Mouse (Mus musculus) spleen, adult 2 months (tissue): Measurements from ENCODE around the gene Pabpc1l. TPM values are rescaled to one million over a fixed set of nuclear protein-coding genes. Genes with fewer than 3 reads are reported as not detected.

Experiments used
- DNase-seq, 2 experiments: peaks; one replicate each; pipeline versions ENCODE4 v3.0.0 to v3.0.0-alpha.2; 2012 to 2021; ENCODE audit warnings: low spot score in 2 of 2, low read depth in 1 of 2
- H3K27ac ChIP-seq: fragments of 200-500 bp; 2 replicates; pipeline ENCODE4 v1.5.1; 2012; ENCODE audit warnings: low read length, inconsistent platforms; ENCODE audit not compliant: insufficient read depth
- H3K27me3 ChIP-seq: fragments of 200-500 bp; 2 replicates; pipeline ENCODE4 v1.6.1; 2012; ENCODE audit warnings: mild to moderate bottlenecking, moderate library complexity, low read length, inconsistent platforms; ENCODE audit not compliant: control insufficient read depth, insufficient read depth
- H3K36me3 ChIP-seq: fragments of 200-500 bp; 2 replicates; pipeline ENCODE4 v1.6.1; 2012; ENCODE audit warnings: mild to moderate bottlenecking, low read length, inconsistent platforms; ENCODE audit not compliant: control insufficient read depth, insufficient read depth
- H3K4me1 ChIP-seq: fragments of 200-500 bp; 2 replicates; pipeline ENCODE4 v1.6.1; 2011; ENCODE audit warnings: inconsistent platforms; ENCODE audit not compliant: control insufficient read depth, insufficient read depth, insufficient read length
- H3K4me3 ChIP-seq: fragments of 200-500 bp; 2 replicates; pipeline ENCODE4 v1.5.1; 2011; ENCODE audit warnings: mild to moderate bottlenecking, inconsistent platforms; ENCODE audit not compliant: insufficient read depth, insufficient read length; ENCODE audit errors: extremely low read depth
- CTCF ChIP-seq: fragments of 200-500 bp; IDR thresholded peaks from 2 replicates; pipeline ENCODE4 v1.5.1; 2011; ENCODE audit warnings: mild to moderate bottlenecking, inconsistent platforms; ENCODE audit not compliant: insufficient read depth, insufficient read length, insufficient replicate concordance; ENCODE audit errors: extremely low read depth
- POLR2A ChIP-seq: fragments of 200-500 bp; IDR thresholded peaks from 2 replicates; pipeline ENCODE4 v1.6.1; 2011; ENCODE audit warnings: low read depth, low read length, inconsistent platforms
- WGBS: fragments of 180-500 bp; shearing (Covaris S2); methylation state at CpG from one replicate; pipeline ENCODE4 v1.1.7; 2018; 5-methylcytosine and 5-hydroxymethylcytosine counted together
- polyA plus RNA-seq: library from polyadenylated mRNA; depleted of rRNA; stranded (reverse); fragments of >200 nt; gene quantifications from 2 replicates; pipeline ENCODE4 v1.2.3, GENCODE M21; 2012

The Pabpc1l gene
- polyA plus RNA-seq, 1 experiment, result 0.23 TPM

DNA sequence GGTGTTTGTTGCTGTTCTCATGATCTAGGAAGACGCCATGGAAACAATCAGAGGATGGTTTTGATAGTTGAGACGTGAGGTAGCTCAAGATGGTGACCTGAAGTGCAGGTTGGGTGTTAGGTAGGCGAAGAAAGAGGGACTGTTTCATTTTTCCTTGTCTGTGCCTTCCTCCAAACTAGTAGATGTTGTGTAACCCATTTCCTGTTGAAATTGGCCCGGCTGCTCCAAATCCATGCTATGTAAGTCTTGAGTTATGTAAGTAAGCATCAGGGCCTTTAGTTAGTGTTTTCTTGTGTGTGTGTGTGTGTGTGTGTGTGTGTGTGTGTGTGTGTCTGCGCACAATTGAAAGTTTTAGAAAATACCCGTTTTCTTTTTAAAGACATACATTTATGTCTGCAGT, 16.0 kb upstream of the Pabpc1l start:
- peaks cover 2% of the 10 kb centered on the region for H3K4me1 ChIP-seq
- TF ChIP-seq CTCF, result no peak
- 71% methylated on average over 6 of the region's 6 CpGs for WGBS
- H3K27me3 ChIP-seq, result no peaks in the 10 kb centered on the region
- H3K27ac ChIP-seq, result no peak overlapping the region
- H3K36me3 ChIP-seq, result peaks cover 20% of the 10 kb centered on the region
- DNase-seq, result no peak
- no peak overlapping the region for H3K4me3 ChIP-seq

DNA sequence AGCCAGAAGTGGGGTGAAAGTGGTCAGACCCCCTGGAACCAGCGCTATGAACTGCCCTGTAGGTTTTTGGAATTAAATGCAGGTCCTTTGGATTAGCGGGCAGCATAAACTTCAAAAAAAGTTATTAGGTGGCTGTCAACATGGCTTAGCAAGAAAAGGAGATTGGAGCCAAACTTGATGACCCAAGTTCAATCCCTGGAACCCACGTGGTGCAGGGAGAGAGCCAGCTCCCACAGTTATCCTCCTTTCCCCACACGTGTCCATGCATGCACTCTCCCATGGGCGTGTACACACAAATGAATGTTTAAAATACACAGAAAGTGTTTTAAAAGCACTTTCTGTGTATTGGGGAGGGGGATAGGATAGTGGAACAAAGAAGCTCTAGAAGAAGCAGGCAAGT, 14.8 kb upstream of the Pabpc1l start:
- H3K27ac ChIP-seq, result no peak overlapping the region
- 89% methylated on average over 5 of the region's 5 CpGs for WGBS

DNA sequence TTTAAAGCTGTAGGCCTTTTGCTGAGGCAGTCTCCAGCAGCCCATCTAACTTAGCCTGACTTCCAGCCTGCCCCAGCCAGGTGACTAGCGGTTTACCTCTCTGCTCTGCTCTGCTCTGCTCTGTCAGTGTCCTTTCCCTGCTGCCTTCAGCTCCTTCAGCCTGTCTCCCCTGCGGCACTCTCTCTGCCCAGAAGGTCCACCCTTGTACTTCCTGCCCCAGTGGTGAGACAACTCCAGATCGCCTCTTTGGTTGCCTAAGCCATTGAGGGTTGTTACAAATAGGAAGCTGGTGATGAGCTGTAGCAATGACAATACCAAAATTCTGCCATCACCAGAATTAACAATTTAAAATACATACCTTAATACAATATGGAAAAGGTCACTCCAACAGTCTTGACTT, 14.3 kb upstream of the Pabpc1l start:
- Histone ChIP-seq H3K27me3 (no peaks in the 10 kb centered on the region), H3K4me1 (peaks cover 2% of the 10 kb centered on the region; the same call in 1 of the 2 replicates), H3K4me3 (no peak overlapping the region), H3K36me3 (peaks cover 29% of the 10 kb centered on the region), H3K27ac (no peak overlapping the region)
- TF ChIP-seq CTCF (no peak), POLR2A (no peak)
- 64% methylated on average over 3 of the region's 3 CpGs for WGBS
- DNase-seq, result no peak

More for the DNA sequence above, 14.8 kb upstream of the Pabpc1l start:
- H3K4me3 ChIP-seq, result no peak overlapping the region
- H3K27me3 ChIP-seq, result no peaks in the 10 kb centered on the region
- H3K4me1 ChIP-seq, result peaks cover 2% of the 10 kb centered on the region
- no peak for DNase-seq
- peaks cover 27% of the 10 kb centered on the region for H3K36me3 ChIP-seq
- TF ChIP-seq CTCF (no peak), POLR2A (no peak)

DNA sequence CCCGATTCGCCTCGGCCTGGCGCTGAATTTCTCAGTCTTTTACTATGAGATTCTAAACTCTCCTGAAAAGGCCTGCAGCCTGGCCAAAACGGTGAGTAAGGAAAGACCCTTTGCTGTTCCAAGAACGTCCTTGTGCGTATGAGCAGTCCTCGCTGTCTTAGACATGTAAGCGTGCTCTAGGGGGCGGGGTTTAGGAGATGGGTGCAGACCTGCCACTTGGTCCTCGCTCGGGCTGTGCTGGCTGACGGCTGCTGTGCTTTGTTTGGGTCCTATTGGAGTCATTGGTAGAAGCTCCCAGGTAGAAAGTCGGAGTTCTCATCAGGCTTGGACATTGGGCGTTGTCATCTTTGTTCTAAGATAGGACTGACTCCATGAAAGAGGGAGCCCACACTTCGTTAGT, 9.9 kb upstream of the Pabpc1l start:
- no peak overlapping the region for H3K27ac ChIP-seq
- no peaks in the 10 kb centered on the region; the same call in 1 of the 2 replicates for H3K4me1 ChIP-seq
- H3K27me3 ChIP-seq, result no peaks in the 10 kb centered on the region
- peaks cover 46% of the 10 kb centered on the region for H3K36me3 ChIP-seq
- H3K4me3 ChIP-seq, result no peak overlapping the region
- TF ChIP-seq POLR2A, result no peak
- no peak for TF ChIP-seq CTCF
- WGBS, result 92% methylated on average over 16 of the region's 16 CpGs
- no peak for DNase-seq

DNA sequence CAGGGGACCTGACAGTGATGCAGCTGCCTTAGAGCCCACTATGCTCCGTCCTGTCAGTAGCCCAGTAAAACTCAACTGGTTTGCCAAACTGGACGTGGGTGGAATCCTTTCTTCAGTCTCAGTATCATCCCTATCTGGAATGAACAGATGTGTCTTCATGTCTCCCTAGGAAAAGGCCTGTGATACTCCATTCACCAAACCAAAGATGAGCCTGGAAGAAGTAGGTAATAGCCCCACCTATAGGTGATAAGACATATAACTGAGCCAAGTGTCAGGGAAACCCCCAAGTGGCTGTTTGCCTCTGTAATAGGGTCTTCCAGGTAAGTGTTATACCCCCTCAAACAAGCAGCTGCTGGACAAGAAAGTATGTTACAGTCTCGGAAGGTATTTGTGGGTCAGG, 6.3 kb upstream of the Pabpc1l start:
- H3K4me1 ChIP-seq, result no peaks in the 10 kb centered on the region
- peaks cover 26% of the 10 kb centered on the region for H3K36me3 ChIP-seq
- TF ChIP-seq CTCF (no peak), POLR2A (no peak)
- WGBS, result 87% methylated on average over 3 of the region's 3 CpGs
- H3K27ac ChIP-seq, result no peak overlapping the region
- H3K27me3 ChIP-seq, result no peaks in the 10 kb centered on the region
- no peak overlapping the region for H3K4me3 ChIP-seq
- DNase-seq, result no peak

DNA sequence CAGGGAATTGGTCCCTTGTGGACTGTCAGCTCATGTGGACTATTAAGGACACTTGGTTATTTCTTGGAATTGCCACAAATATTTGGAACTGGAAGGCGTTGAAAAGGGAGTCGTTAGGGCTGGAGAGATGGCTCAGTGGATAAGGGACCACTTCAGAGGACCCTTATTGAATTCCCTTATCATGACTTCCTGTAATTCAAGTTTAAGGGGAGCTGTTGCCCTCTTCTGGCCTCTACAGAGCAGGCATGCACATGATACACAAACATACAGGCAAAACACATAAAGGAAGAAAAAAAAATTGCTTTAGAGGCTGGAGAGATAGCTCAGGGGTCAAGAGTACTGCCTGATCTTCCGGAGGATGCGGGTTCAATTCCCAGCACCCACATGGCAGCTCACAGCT, 5.3 kb upstream of the Pabpc1l start:
- no peaks in the 10 kb centered on the region for H3K27me3 ChIP-seq

DNA sequence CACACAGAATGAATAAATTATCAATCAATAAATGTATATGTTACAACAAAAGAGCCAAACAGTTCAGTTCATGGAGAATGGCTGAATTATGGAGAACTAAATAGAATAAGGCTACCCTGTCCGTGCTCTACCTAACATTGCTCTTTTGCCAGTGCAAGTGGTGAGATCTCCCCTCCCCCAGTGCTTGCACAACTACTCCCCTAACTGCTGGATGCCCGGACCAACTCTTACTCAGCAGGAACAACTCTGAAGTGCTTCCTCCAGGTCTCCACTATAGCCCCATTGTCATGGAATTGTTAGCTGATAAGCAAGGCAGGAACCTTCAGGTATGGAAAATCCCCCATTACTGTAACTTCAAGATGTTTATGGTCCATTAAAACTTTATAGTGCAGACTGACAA, 3.1 kb upstream of the Pabpc1l start:
- H3K4me1 ChIP-seq, result no peaks in the 10 kb centered on the region
- no peak overlapping the region for H3K4me3 ChIP-seq
- WGBS, result 49% methylated on average over 2 of the region's 2 CpGs
- H3K36me3 ChIP-seq, result peaks cover 11% of the 10 kb centered on the region; the same call in 1 of the 2 replicates
- TF ChIP-seq CTCF (no peak), POLR2A (no peak)
- no peak overlapping the region for H3K27ac ChIP-seq
- no peak for DNase-seq
- H3K27me3 ChIP-seq, result no peaks in the 10 kb centered on the region

More for the DNA sequence above, 5.3 kb upstream of the Pabpc1l start:
- WGBS, result 84% methylated on average over 4 of the region's 4 CpGs
- no peak for DNase-seq
- Histone ChIP-seq H3K36me3 (peaks cover 23% of the 10 kb centered on the region), H3K27ac (no peak overlapping the region), H3K4me1 (no peaks in the 10 kb centered on the region), H3K4me3 (no peak overlapping the region)
- TF ChIP-seq CTCF, result no peak
- TF ChIP-seq POLR2A, result no peak

DNA sequence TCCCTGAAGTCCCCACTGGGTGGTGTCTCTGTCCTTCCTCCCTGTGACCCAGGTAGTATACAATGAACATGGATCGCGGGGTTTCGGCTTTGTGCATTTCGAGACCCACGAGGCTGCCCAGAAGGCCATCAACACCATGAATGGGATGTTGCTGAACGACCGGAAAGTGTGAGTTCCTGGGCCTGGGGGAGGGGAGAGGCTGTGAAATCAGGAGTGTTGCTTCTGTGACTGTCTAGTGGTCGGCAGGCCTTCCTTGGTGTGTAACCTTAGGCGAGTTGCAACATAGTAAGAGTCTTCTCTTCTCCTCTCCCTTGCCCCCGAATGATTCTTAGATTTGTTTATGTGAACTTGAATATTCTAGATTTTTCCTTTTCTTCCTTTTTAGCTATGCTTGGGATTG, 5.9 kb downstream of the Pabpc1l start:
- Histone ChIP-seq H3K36me3 (no peaks in the 10 kb centered on the region), H3K27me3 (no peaks in the 10 kb centered on the region), H3K27ac (no peak overlapping the region), H3K4me3 (no peak overlapping the region), H3K4me1 (no peaks in the 10 kb centered on the region)
- no peak for DNase-seq
- 77% methylated on average over 10 of the region's 10 CpGs for WGBS
- TF ChIP-seq CTCF (no peak), POLR2A (no peak)
